Mouse (Mus musculus) heart, postnatal 0 days (tissue): ENCODE measurements at regions not wholly inside any gene's neighbourhood (a gene's known extent, or its start where the extent isn't known, plus 50 kb on each side); places are given as distances from the start of the nearest gene placed in this dataset.

ENCODE experiments used
- CTCF ChIP-seq: IDR thresholded peaks from 2 replicates; pipeline ENCODE4 v1.5.1; 2016; ENCODE audit warnings: antibody characterized with exemption, control low read depth, low read depth
- EP300 ChIP-seq: IDR thresholded peaks from 2 replicates; pipeline ENCODE4 v1.6.1; 2016; ENCODE audit warnings: antibody characterized with exemption, low read depth

- TF ChIP-seq CTCF (no peak), EP300 (no peak)
Observed at GRCm38 (mm10) chr12:91986448-91986847, 137.5 kb upstream of the Sel1l start.
